Mouse (Mus musculus): ENCODE results near the gene Il1a. TPM values are rescaled to one million over a fixed set of nuclear protein-coding genes. Genes with fewer than 3 reads are reported as not detected.

The Il1a gene
- total and polyA plus RNA-seq, 3 experiments: 0.04 to 0.17 (median 0.13) TPM

GRCm38 (mm10) chr2:129296671-129297588, 12.8 kb downstream of the Il1a start, which contains the start of gene Ckap2l (continued):
- no peak for TF ChIP-seq CTCF (conservative IDR thresholded peaks at IDR 0.05 in 1 of 2, IDR thresholded peaks at IDR 0.05 in 1 of 2; ENCODE audit: low read depth in 2 of 2, low read length in 2 of 2)
- TF ChIP-seq ETS1 (conservative IDR thresholded peaks at IDR 0.05; ENCODE audit: low read depth, low read length): no peak
- TF ChIP-seq NRF1 (IDR thresholded peaks at IDR 0.05; ENCODE audit: low read depth, low read length): peak; percentile 22; the same call in 1 of the 2 replicates
- no peak; the same call in 1 of the 2 replicates for TF ChIP-seq UBTF (IDR thresholded peaks at IDR 0.05; ENCODE audit: low read depth, low read length)
- TF ChIP-seq ZMIZ1 (IDR thresholded peaks at IDR 0.05; ENCODE audit: low read depth, low read length): no peak; the same call in 1 of the 2 replicates
- TF ChIP-seq ELF1 (IDR thresholded peaks at IDR 0.05; ENCODE audit: low read depth, low read length): peak; percentile 90
- TF ChIP-seq NELFE (IDR thresholded peaks at IDR 0.05; ENCODE audit: low read depth, low read length): peak; percentile 78
- peak; percentile 67 for TF ChIP-seq MAX (IDR thresholded peaks at IDR 0.05; ENCODE audit: low read length)
- no peak for TF ChIP-seq EP300 (IDR thresholded peaks at IDR 0.05; ENCODE audit: low read length)
- no peak for TF ChIP-seq ZC3H11A (IDR thresholded peaks at IDR 0.05; ENCODE audit: low read depth, low read length)
- peak; percentile 64; the same call in 1 of the 2 replicates for TF ChIP-seq KAT2A (IDR thresholded peaks at IDR 0.05; ENCODE audit: insufficient replicate concordance, low read length)
- TF ChIP-seq GABPA (IDR thresholded peaks at IDR 0.05; ENCODE audit: insufficient replicate concordance, low read depth, low read length): no peak
- TF ChIP-seq JUN (IDR thresholded peaks at IDR 0.05; ENCODE audit: insufficient read depth, low read depth, low read length): no peak
- TF ChIP-seq POLR2AphosphoS2 (IDR thresholded peaks at IDR 0.05; ENCODE audit: low read depth, low read length): peak; percentile 67; the same call in 1 of the 2 replicates
- 0 out of 2 replicates have a peak, but pooled peaks have one; percentile 8 for TF ChIP-seq MYC (IDR thresholded peaks at IDR 0.05; ENCODE audit: low read depth, low read length)
- TF ChIP-seq MAFK (IDR thresholded peaks at IDR 0.05; ENCODE audit: insufficient replicate concordance, low read length): no peak

- TF ChIP-seq MAFK (IDR thresholded peaks at IDR 0.05; ENCODE audit: insufficient replicate concordance, low read length): no peak
- no peak for TF ChIP-seq POLR2A (IDR thresholded peaks at IDR 0.05; ENCODE audit: low read depth, low read length)
- no peak for TF ChIP-seq TBP (conservative IDR thresholded peaks at IDR 0.05; ENCODE audit: low read depth, low read length)
- TF ChIP-seq BHLHE40 (IDR thresholded peaks at IDR 0.05; ENCODE audit: low read depth, low read length): no peak
- no peak for TF ChIP-seq ZNF384 (IDR thresholded peaks at IDR 0.05; ENCODE audit: low read depth, low read length)
- TF ChIP-seq CHD2 (IDR thresholded peaks at IDR 0.05; ENCODE audit: low read length): no peak
- TF ChIP-seq ZMIZ1 (IDR thresholded peaks at IDR 0.05; ENCODE audit: low read depth, low read length): no peak
- no peak for TF ChIP-seq ETS1 (conservative IDR thresholded peaks at IDR 0.05; ENCODE audit: low read depth, low read length)
- no peak for TF ChIP-seq TCF12 (IDR thresholded peaks at IDR 0.05; ENCODE audit: low read depth, low read length)
- TF ChIP-seq MEF2A (IDR thresholded peaks at IDR 0.05; ENCODE audit: borderline replicate concordance, low read depth, low read length): no peak
- TF ChIP-seq JUND (conservative IDR thresholded peaks at IDR 0.05; ENCODE audit: low read depth, low read length): no peak
- no peak for TF ChIP-seq GABPA (IDR thresholded peaks at IDR 0.05; ENCODE audit: insufficient replicate concordance, low read depth, low read length)
- no peak for TF ChIP-seq MYC (IDR thresholded peaks at IDR 0.05; ENCODE audit: low read depth, low read length)
- TF ChIP-seq CHD1 (IDR thresholded peaks at IDR 0.05; ENCODE audit: low read depth, low read length): no peak
- no peak for TF ChIP-seq PAX5 (IDR thresholded peaks at IDR 0.05; ENCODE audit: low read length)
- no peak for TF ChIP-seq SMC3 (IDR thresholded peaks at IDR 0.05; ENCODE audit: low read depth, low read length)
- TF ChIP-seq MAZ (IDR thresholded peaks at IDR 0.05; ENCODE audit: low read depth, low read length): no peak
- no peak for TF ChIP-seq KAT2A (IDR thresholded peaks at IDR 0.05; ENCODE audit: insufficient replicate concordance, low read length)
- Histone ChIP-seq H3K36me3 (replicated peaks in 1 of 2; ENCODE audit: control insufficient read depth in 1 of 2, insufficient read depth in 1 of 2, low read length in 1 of 2) (peaks cover 10 to 15% of the 10 kb centered on the region in 2 experiments), H3K9me3 (replicated peaks; ENCODE audit: low read length) (no peaks in the 10 kb centered on the region), H3K4me3 (replicated peaks in 1 of 3; ENCODE audit: low read depth in 2 of 3, low read length in 2 of 3, poor library complexity in 1 of 3) (peak overlapping the region; percentile 81 to 97 (median 82)), H3K4me1 (ENCODE audit: control insufficient read depth in 1 of 2, insufficient read depth in 2 of 2) (peaks cover 8 to 18% of the 10 kb centered on the region in 2 experiments; a peak in 3 of 4 replicates), H3K79me2 (replicated peaks; ENCODE audit: control insufficient read depth, extremely low read depth, insufficient read depth, poor library complexity, severe bottlenecking) (peaks cover 13% of the 10 kb centered on the region), H3K4me2 (ENCODE audit: insufficient read depth, low read depth, poor library complexity, severe bottlenecking) (peak overlapping the region; percentile 58), H3K9ac (ENCODE audit: insufficient read depth, low read depth) (peak overlapping the region; percentile 70), H3K27me3 (replicated peaks) (no peaks in the 10 kb centered on the region), H3K27ac (ENCODE audit: insufficient read depth, low read depth) (no peak overlapping the region)
- in situ Hi-C loops (cut with MboI; ENCODE audit: low pct_ligation_motif_present, low pct_unique_long_range_greater_than_20kb, low sequenced_read_pairs): no loop called here
- DNase-seq (ENCODE audit: extremely low read depth): no peak
- dilution Hi-C loops (cut with MboI; ENCODE audit: extremely low pct_ligation_motif_present, extremely low pct_unique_long_range_greater_than_20kb, low sequenced_read_pairs): no loop called here
These were observed 13.7 kb downstream of the Il1a start for GRCm38 (mm10) chr2:129296086-129296485.
